Mouse (Mus musculus) embryonic fibroblast, embryonic 13.5 days (primary cell): ENCODE measurements around the gene Mcm10. TPM values are rescaled to one million over a fixed set of nuclear protein-coding genes. Genes with fewer than 3 reads are reported as not detected.

ENCODE experiments used
- H3K27ac ChIP-seq: 2 replicates; pipeline ENCODE4 v1.5.1; 2012; ENCODE audit warnings: low read length, control low read depth, inconsistent platforms; ENCODE audit not compliant: insufficient read depth
- H3K4me1 ChIP-seq: 2 replicates; pipeline ENCODE4 v1.6.1; 2011; ENCODE audit warnings: low read length; ENCODE audit not compliant: control insufficient read depth, insufficient read depth
- H3K4me3 ChIP-seq: 2 replicates; pipeline ENCODE4 v1.5.1; 2011; ENCODE audit warnings: mild to moderate bottlenecking, control low read depth, low read length; ENCODE audit not compliant: insufficient read depth
- CTCF ChIP-seq: IDR thresholded peaks from 2 replicates; pipeline ENCODE4 v1.5.1; 2011; ENCODE audit warnings: mild to moderate bottlenecking, control low read depth, low read length, moderate library complexity, borderline replicate concordance; ENCODE audit not compliant: insufficient read depth
- POLR2A ChIP-seq: IDR thresholded peaks from 2 replicates; pipeline ENCODE4 v1.6.1; 2011; ENCODE audit warnings: low read depth, mild to moderate bottlenecking, control low read depth, low read length, moderate library complexity
- polyA plus RNA-seq: library from polyadenylated mRNA; stranded (reverse); fragments of >200 nt; gene quantifications from 2 replicates; pipeline ENCODE4 v1.2.4, GENCODE M21; 2011; ENCODE audit warnings: low read depth; ENCODE audit not compliant: missing spikeins, insufficient read length

Gene Mcm10
- 13.1 and 14.4 TPM in 2 replicates for polyA plus RNA-seq

- peak within 1 kb of the TSS; percentile 77 for H3K4me3 ChIP-seq
- TF ChIP-seq CTCF: no peak
- no peak; the same call in 1 of the 2 replicates for TF ChIP-seq POLR2A
- no peak within 1 kb of the TSS for H3K27ac ChIP-seq
- peaks cover 2% of the 10 kb centered on the region; the same call in 1 of the 2 replicates for H3K4me1 ChIP-seq
These were observed at the start of gene Mcm10 for GRCm38 (mm10) chr2:5012491-5013324. Gene Mcm10, minus strand, starts transcription at chr2:5012791.

- H3K27ac ChIP-seq: no peak overlapping the region
- H3K4me1 ChIP-seq: no peaks in the 10 kb centered on the region
- no peak overlapping the region for H3K4me3 ChIP-seq
- no peak for TF ChIP-seq POLR2A
- TF ChIP-seq CTCF: no peak
These were observed 48.6 kb upstream of the Mcm10 start for GRCm38 (mm10) chr2:5061133-5061708.

GRCm38 (mm10) chr2:5059997-5060396, 47.4 kb upstream of the Mcm10 start:
- TF ChIP-seq CTCF (no peak), POLR2A (no peak)

GRCm38 (mm10) chr2:5058436-5058835, 45.8 kb upstream of the Mcm10 start:
- TF ChIP-seq POLR2A: no peak
- H3K4me3 ChIP-seq: no peak overlapping the region
- no peak overlapping the region for H3K27ac ChIP-seq
- no peaks in the 10 kb centered on the region for H3K4me1 ChIP-seq

More at GRCm38 (mm10) chr2:5059997-5060396, 47.4 kb upstream of the Mcm10 start:
- Histone ChIP-seq H3K27ac (no peak overlapping the region), H3K4me1 (no peaks in the 10 kb centered on the region), H3K4me3 (no peak overlapping the region)

- no peak overlapping the region for H3K27ac ChIP-seq
- TF ChIP-seq CTCF (no peak), POLR2A (no peak)
- H3K4me3 ChIP-seq: no peak overlapping the region
- H3K4me1 ChIP-seq: no peaks in the 10 kb centered on the region
These were observed 38.0 kb upstream of the Mcm10 start for GRCm38 (mm10) chr2:5050562-5050961.

- Histone ChIP-seq H3K27ac (no peak overlapping the region), H3K4me3 (no peak overlapping the region), H3K4me1 (no peaks in the 10 kb centered on the region)
- TF ChIP-seq CTCF (no peak), POLR2A (no peak)
These were observed 34.4 kb upstream of the Mcm10 start for GRCm38 (mm10) chr2:5047016-5047415.

- no peak overlapping the region for H3K4me3 ChIP-seq
- H3K4me1 ChIP-seq: no peaks in the 10 kb centered on the region
- TF ChIP-seq CTCF (no peak), POLR2A (no peak)
- H3K27ac ChIP-seq: no peak overlapping the region
These were observed 32.8 kb upstream of the Mcm10 start for GRCm38 (mm10) chr2:5045269-5045965.

- Histone ChIP-seq H3K4me3 (no peak overlapping the region), H3K27ac (no peak overlapping the region), H3K4me1 (no peaks in the 10 kb centered on the region)
- no peak for TF ChIP-seq POLR2A
- TF ChIP-seq CTCF: no peak
These were observed 31.7 kb upstream of the Mcm10 start for GRCm38 (mm10) chr2:5044321-5044720.

GRCm38 (mm10) chr2:5043476-5043761, 30.8 kb upstream of the Mcm10 start:
- H3K4me3 ChIP-seq: no peak overlapping the region
- TF ChIP-seq POLR2A (no peak), CTCF (no peak)
- no peaks in the 10 kb centered on the region for H3K4me1 ChIP-seq
- no peak overlapping the region for H3K27ac ChIP-seq
